Mouse (Mus musculus) gastrocnemius, adult 2 months (tissue): Measurements from ENCODE around the gene Frmd6. TPM values are rescaled to one million over a fixed set of nuclear protein-coding genes. Genes with fewer than 3 reads are reported as not detected.

ENCODE experiments used
- DNase-seq: peaks from one replicate; pipeline ENCODE4 v3.0.0; 2022
- H3K27ac ChIP-seq: fragments of 200-600 bp; 2 replicates; pipeline ENCODE4 v1.8.1; 2022; ENCODE audit warnings: mild to moderate bottlenecking
- H3K4me3 ChIP-seq: fragments of 200-600 bp; 2 replicates; pipeline ENCODE4 v1.8.1; 2022; ENCODE audit warnings: mild to moderate bottlenecking, moderate library complexity
- CTCF ChIP-seq: fragments of 200-600 bp; IDR thresholded peaks from 2 replicates; pipeline ENCODE4 v1.8.1; 2022; ENCODE audit warnings: antibody characterized with exemption, mild to moderate bottlenecking, moderate library complexity
- intact Hi-C: fragments of 180-260 bp; cut with DNase I; formaldehyde crosslinking; loops from one replicate; pipeline ENCODE4 v1.15.1; 2025
- total RNA-seq, 2 experiments: library from RNA; stranded (reverse); gene quantifications; 2 replicates each; pipeline ENCODE4 v1.2.3; 2021

Gene Frmd6
- total RNA-seq, 2 experiments from 2014 or later: 9.8 to 14.2 TPM

DNA sequence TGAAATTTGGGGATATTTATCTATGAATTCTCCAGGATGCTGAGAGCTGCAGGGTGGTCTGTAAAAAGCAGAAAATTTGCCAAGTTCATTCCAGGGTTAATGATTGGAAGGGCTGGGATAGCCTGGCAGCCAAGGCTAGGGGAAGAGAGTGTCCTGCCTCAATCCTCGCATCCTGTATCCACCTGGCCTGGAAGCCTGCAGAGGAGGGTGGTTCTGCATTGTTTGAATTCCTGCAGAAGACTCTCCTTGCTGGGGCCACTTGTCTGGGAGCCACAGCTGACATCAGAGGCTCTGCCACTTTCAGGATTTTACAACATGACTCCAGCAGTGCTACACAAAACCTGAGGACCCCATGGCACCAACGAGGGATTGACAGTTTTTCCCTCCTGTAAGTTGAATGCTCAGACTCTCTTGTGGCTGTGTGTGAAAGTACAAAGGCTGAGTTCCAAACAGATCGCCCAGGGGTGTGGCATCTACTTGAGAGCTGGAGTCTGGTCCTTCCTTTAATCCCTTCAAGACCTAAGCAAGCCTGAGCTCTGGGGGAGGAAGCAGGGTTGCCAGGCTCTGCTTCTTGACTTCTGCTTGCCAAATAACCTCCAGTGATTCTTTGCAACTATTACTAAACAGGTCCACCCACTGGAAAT is 12.4 kb upstream of the Frmd6 start:
- Histone ChIP-seq H3K4me3 (no peak overlapping the region), H3K27ac (peak overlapping the region; percentile 79)
- TF ChIP-seq CTCF: no peak
- intact Hi-C loops: no loop called here
- no peak for DNase-seq

DNA sequence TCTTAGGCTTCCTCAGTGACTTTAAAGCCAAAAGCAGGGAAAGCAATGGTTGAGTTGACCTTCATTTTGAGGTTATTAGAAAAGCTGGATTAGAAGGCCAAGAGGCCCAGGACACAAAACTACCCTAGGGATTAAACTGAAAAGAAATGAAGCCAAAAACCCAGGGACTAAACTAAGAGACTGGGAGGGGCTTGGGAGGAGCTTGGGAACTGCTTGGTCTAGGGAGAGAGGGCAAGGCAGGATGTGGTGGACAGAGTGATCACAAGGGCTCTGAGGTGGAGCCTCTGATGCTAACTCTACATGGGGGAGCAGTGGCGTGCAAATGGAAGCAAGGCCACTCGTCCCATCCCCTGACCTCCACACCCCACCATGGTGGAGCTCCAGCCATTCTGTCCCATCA is 8.6 kb upstream of the Frmd6 start:
- intact Hi-C loops: no loop called here
- no peak for DNase-seq
- TF ChIP-seq CTCF: no peak
- Histone ChIP-seq H3K27ac (no peak overlapping the region), H3K4me3 (no peak overlapping the region)

DNA sequence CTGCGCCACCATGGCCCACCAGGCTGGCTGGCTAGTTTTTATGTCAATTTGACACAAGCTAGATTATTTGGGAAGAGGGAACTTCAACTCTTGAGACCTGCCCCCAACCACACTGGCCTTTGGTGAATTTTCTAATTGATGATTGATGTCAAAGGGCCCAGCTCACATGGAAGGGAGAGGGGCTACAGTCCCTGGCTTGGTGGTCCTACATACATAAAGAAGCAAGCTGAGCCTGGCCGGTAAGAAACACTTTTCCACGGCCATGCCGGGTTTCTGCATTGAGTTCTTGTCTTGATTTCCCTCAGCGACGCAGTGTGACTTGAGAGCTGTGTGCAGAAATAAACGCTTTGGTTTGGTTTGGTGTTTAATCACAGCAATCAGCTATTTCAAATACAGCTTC is 1.3 kb upstream of the Frmd6 start:
- DNase-seq: no peak
- Histone ChIP-seq H3K27ac (peak overlapping the region; percentile 98), H3K4me3 (peak overlapping the region; percentile 79)
- intact Hi-C loops: loop anchor here (10.0 kb wide), 1 partner anchor 1261 kb away; the partner anchor contains the start of genes Jkamp and L3hypdh
- TF ChIP-seq CTCF: no peak

DNA sequence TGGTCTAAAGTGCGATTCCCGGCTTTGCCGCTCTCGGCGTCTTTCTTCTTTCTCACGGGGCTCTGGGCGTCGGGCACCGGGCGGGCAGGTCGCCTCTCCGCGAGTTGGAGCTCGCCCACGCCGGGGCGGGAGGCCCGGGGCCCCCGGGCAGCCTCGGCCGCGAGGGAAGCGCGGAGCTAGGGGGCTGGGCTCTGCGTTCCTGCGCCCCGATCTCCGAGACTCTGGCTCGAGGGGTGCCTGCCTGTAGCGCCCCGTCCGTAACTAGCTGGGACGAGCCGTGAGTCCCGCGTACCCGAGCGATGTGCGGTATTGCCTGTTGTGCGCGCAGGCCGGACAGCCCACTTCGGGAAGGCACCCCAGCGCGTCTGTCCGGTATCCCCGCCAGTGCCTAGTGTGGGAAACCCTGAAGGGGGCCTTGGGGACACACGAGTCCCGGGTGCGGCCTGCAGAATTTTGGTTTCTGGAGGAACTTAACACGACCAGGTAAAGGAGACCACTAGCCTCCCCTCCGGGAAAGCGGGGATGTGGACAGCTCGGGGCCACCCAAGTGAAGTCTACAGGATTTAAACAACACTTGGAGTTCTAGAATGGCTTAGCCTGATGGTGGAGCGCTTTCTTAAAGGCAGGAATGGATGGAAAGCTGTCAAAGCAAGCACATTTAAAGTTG is 470 bp downstream of the Frmd6 start:
- intact Hi-C loops: loop anchor here (2.0 to 10.0 kb wide), 5 partner anchors 51 to 1259 kb away; partner anchors contain the start of genes Jkamp and L3hypdh
- TF ChIP-seq CTCF: no peak; the same call in 1 of the 2 replicates
- DNase-seq: no peak
- Histone ChIP-seq H3K27ac (peak overlapping the region; percentile 98), H3K4me3 (peak overlapping the region; percentile 79)

DNA sequence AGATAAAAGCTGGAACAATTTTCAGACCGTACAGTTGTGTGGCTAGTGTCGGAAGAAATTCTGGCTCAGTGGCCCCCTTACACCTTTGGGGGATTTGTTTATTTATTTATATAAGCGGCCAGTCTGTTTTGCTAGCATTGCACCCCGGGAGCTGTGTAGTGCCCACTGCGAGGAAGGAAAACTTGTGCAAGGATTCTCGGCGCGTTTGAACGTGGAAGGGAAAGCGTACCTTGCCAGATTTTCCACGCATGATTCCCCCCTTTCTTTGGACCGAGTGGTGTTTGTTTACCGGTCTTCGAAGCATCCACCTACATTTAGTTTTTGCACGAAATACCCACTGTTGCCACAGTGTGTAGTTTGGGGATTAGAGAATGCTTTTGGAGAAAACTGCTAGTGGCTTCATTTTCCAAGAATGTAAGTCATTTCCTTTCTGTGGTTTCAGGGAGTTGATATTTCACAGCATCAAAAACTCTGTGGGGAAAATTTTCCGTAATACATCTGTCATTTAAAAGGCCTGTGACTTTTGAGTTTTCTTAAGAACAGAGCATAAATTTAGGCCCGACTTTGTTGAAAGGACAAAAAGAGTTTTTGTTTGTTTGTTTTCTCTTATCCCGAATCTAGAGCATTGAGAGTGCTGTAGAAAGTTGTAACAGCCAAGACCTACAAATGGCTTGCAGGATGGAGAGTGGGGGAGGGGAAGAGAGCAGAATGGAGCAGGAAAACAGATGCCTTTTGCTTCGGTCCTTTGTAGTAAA is 1.2 kb downstream of the Frmd6 start:
- peak overlapping the region; percentile 79 for H3K4me3 ChIP-seq
- TF ChIP-seq CTCF: no peak
- peak overlapping the region; percentile 98 for H3K27ac ChIP-seq
- no peak for DNase-seq
- intact Hi-C loops: loop anchor here (2.0 to 10.0 kb wide), 5 partner anchors 50 to 1258 kb away; partner anchors contain the start of genes Jkamp and L3hypdh

DNA sequence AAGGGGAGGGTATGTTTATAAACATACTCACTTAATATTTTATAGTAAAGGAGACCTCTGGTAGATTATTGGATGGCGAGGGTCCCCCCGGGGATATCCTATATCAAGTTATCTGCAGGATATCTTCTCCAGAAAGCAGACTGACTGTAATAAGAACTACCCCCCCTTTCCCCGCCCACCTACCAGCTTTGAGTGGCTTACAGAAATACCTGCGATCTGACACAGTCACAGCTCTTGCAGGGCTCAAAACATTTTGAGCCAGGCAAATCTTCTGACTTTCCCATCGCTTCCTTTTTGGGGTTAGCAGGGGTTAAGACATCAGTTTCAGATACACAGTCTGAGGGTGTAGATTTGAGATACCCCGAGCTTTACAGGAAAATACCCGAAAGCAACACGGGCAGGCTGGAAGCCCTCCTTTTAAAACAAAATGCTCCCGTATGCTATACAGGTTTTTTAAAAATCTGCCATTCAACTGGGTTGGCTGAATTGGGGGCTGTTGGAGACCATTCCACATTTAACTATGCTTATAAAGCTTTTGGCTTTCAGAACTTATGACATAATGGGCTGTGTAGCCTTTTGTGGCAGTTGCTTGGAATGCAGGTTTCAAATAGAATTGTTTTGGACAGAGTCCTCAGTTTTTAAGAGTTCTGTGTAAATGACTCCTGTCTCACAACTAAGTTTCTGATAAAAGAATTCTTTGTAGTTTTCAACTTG is 2.0 kb downstream of the Frmd6 start:
- H3K4me3 ChIP-seq: peak overlapping the region; percentile 79
- peak overlapping the region; percentile 98 for H3K27ac ChIP-seq
- intact Hi-C loops: loop anchor here (2.0 to 10.0 kb wide), 5 partner anchors 49 to 1257 kb away; partner anchors contain the start of genes Jkamp and L3hypdh
- no peak for DNase-seq
- TF ChIP-seq CTCF: no peak

DNA sequence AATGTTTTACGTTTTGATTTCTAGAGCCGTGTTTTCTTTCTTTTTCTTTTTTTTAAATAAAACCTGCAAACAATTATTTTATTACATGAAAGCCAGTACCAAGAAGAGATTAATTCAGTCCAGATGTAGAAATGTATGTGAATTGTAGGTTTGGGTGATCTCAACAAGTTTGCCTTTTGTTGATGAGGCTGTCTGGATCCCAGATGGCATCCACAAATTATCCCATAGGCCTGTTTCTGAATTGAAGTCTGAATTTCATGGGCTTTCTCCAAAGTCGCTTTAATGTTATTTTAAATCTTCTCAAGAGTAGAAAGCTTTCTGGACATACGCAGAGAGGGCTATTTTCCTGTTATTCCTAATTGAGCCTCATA is 2.6 kb downstream of the Frmd6 start:
- no peak for TF ChIP-seq CTCF
- DNase-seq: no peak
- intact Hi-C loops: loop anchor here (2.0 to 10.0 kb wide), 5 partner anchors 49 to 1257 kb away; partner anchors contain the start of genes Jkamp and L3hypdh
- H3K27ac ChIP-seq: peak overlapping the region; percentile 98
- peak overlapping the region; percentile 79 for H3K4me3 ChIP-seq

DNA sequence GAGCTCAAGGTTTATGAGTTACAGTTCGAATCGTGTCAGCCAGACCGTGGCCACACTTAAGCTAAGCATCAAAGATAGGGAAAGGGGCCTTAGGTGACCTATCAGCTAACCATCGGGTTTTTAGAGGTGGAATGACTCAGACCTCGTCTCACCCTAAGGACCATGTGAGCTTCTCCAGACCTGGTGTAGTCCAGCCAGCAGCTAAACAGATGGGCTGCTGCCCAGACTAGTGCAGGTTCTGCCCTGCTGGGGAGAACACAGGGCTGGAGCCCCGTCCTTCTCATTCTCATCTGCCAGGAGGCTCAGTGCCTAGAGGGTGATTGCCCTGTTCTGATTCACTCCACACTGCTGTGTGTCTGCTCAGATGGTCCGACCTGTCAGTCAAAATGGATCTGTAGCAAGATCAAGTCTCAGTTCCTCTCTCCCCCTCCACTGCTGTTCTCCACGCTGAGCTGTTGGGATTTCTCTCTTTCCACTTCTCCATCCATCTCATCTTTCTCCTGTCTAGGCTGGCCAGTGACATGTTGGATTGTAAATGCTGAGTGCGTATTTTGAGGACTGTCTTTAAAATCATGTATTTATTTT is 5.8 kb downstream of the Frmd6 start:
- peak; percentile 49 for DNase-seq
- TF ChIP-seq CTCF: no peak
- H3K27ac ChIP-seq: peak overlapping the region; percentile 74
- peak overlapping the region; percentile 41 for H3K4me3 ChIP-seq
- intact Hi-C loops: no loop called here

DNA sequence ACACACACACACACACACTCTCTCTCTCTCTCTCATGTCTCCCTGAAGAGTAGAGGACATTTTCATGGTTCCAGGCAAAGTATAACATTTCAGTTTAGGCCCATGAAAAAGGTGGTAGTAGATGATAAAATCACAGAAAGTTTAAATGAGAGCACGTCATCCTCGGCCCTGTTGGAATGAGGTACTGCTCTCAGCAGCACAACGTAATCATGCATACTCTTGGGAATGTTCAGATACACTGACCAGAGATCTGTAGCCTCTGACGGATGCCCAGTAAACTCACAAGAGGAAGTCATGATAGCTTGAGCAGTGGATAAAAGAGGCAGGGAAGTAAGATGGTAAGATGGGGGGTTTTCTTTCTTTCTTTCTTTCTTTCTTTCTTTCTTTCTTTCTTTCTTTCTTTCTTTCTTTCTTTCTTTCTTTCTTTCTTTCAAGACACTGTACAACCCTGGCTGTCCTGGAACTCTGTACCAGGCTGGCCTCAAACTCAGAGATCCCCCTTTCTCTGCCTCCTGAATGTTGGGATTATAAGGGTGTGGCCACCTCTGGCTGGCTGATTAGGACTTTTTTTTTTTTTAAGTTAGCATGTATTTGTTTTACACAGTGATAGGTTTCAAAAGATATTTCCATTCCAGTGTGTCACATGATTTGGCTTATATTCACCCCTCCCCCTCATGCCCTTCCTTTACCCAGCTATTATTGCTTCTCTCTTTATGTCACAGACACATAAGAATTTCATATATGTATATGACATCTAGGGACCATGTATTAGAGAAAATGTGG is 7.1 kb downstream of the Frmd6 start:
- Histone ChIP-seq H3K27ac (peak overlapping the region; percentile 4; the same call in 1 of the 2 replicates), H3K4me3 (no peak overlapping the region)
- DNase-seq: no peak
- no peak for TF ChIP-seq CTCF
- intact Hi-C loops: no loop called here

DNA sequence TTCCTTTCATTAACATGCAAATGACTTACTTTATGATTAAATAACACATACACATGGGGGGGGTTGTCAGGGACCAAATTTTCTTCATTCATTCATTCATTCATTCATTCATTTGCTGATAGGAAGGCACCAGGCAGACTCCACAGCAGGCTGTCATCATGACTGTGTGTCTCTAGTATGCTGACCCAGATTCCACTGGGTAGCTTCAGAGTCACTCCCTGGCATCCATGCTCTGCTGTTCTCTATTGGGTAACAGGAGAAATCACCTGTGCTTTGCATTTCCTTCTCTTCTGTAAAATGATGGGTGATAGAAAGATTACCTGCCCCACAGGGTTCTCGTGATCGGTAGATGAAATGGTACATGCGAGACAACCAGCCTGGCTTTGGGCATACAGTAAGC is 7.7 kb downstream of the Frmd6 start:
- no peak for TF ChIP-seq CTCF
- peak overlapping the region; percentile 4; the same call in 1 of the 2 replicates for H3K27ac ChIP-seq
- no peak overlapping the region for H3K4me3 ChIP-seq
- intact Hi-C loops: no loop called here
- peak; percentile 39 for DNase-seq

DNA sequence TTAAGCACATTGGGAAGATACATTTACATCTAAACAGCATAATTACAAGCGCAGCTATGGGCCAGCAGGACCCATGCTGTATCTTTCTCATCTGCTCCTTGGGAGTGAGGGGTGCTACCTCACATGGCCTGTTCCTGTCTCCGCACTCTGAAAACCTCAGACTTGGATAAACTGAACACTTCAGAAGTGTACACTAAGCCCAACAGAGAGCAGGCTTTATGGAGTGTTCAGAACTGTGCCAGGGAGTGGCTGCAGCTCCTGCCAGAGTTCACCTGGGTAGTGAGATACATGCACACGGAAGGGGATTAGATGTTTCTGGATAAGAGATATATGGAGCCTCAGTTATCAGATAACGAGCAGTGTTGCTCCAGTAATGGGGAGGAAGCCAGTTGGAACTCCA is 8.7 kb downstream of the Frmd6 start:
- intact Hi-C loops: no loop called here
- TF ChIP-seq CTCF: no peak
- no peak overlapping the region for H3K27ac ChIP-seq
- H3K4me3 ChIP-seq: no peak overlapping the region
- no peak for DNase-seq
